Mouse (Mus musculus) megakaryocyte, embryonic 14.5 days (primary cell): ENCODE measurements around the gene Ifrd2.

Source experiments
- FLI1 ChIP-seq: IDR thresholded peaks from 2 replicates; pipeline ENCODE4 v1.6.1; 2012; ENCODE audit warnings: low read length, inconsistent platforms, mixed read lengths
- GATA1 ChIP-seq: IDR thresholded peaks from 3 replicates; pipeline ENCODE4 v1.6.1; 2012; ENCODE audit warnings: mixed read lengths, low read length, inconsistent platforms, borderline replicate concordance

GRCm38 (mm10) chr9:107641666-107642065 lies 54.2 kb downstream of the Ifrd2 start:
- TF ChIP-seq GATA1 (no peak), FLI1 (no peak)
